ENCODE assay signal across 10 mouse cellular contexts in the genomic region with DNA sequence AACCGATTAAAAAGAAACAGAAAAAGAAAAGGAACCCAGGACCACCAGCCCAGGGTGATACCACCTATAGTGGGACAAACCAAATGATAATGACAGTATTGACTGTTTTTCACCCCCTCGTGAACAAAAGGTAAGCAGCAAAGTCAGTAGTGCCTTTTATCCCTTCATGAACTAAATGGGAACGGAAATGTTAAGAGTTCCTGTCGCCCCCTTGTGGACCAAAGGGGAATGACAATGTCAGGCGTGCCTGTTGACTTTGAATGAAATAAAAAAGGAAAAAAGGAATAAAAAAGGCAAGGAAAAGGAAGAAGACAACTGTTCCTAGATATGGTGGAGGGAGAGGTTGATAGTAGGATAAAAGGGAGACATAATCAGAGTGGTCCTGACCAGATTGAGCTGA. TPM values are rescaled to one million over a fixed set of nuclear protein-coding genes. Genes with fewer than 3 reads are reported as not detected.
DNase-seq lines count a peak whose midpoint lies in the region; TF ChIP-seq lines count a peak whose summit lies in the region.
"Had no signal": no experiment of that assay in that cellular context is flagged by ENCODE, and none has a peak within 500 bp of the region (broad histone marks: within the 10 kb centered on the region; RNA-seq: fewer than 3 reads in every experiment).

No protein-coding gene starts in this region.

- TF ChIP-seq POLR2A in cortical plate, adult 2 months (IDR thresholded peaks at IDR 0.05; ENCODE audit: extremely low read depth, insufficient read depth, low read length) = no peak

- intact Hi-C loops in heart, postnatal 14 days (cut with DNase I) = no loop called here

- no peak overlapping the region for H3K27ac ChIP-seq in cortical plate, adult 2 months (ENCODE audit: insufficient read depth, low read length)
- H3K27ac ChIP-seq in limb, embryonic 10.5 days = no peak overlapping the region

- peak; percentile 32 for TF ChIP-seq CTCF in cortical plate, adult 2 months (IDR thresholded peaks at IDR 0.05; ENCODE audit: extremely low read depth, insufficient read depth, low read length)

- H3K4me1 ChIP-seq in cortical plate, adult 2 months (ENCODE audit: control insufficient read depth, insufficient read depth, low read length) = no peaks in the 10 kb centered on the region
- H3K4me1 ChIP-seq in limb, embryonic 10.5 days = no peaks in the 10 kb centered on the region

- DNase-seq in heart, postnatal 14 days = peak; percentile 15 to 55
- DNase-seq in heart, adult 9 months (ENCODE audit: low spot score in 2 of 2) = no peak
- DNase-seq in right cerebral cortex, postnatal 10 days (ENCODE audit: low spot score in 2 of 2) = peak; percentile 19 to 28
- no peak for DNase-seq in right cerebral cortex, adult 18-20 months
- peak; percentile 54 for DNase-seq in limb, embryonic 10.5 days (ENCODE audit: low spot score)
- no peak for DNase-seq in thymus, postnatal 36 days
- DNase-seq in urinary bladder, adult 2 months (ENCODE audit: low spot score) = no peak

- no peaks in the 10 kb centered on the region for H3K36me3 ChIP-seq in limb, embryonic 10.5 days

- H3K9me3 ChIP-seq in limb, embryonic 10.5 days (replicated peaks) = no peaks in the 10 kb centered on the region

- no peak overlapping the region for H3K4me3 ChIP-seq in cortical plate, adult 2 months (ENCODE audit: insufficient read depth, low read length)
- H3K4me3 ChIP-seq in limb, embryonic 10.5 days = no peak overlapping the region

- no peaks in the 10 kb centered on the region for H3K27me3 ChIP-seq in limb, embryonic 10.5 days (ENCODE audit: low read depth, poor library complexity, severe bottlenecking)

- WGBS in limb, embryonic 10.5 days = 27% methylated on average over 5 of the region's 5 CpGs

RNA-seq across cellular contexts. Expression of a gene that starts 6.5 kb away (rescaled TPM):
- 1 to 10 TPM; 1.7 to 3.7 TPM for total RNA-seq in heart, postnatal 14 days (2021)
- not detected in 2 replicates for polyA plus RNA-seq in cortical plate, adult 2 months (2012; rRNA removed)
- 1.8 and 2.3 TPM in 2 replicates for polyA plus RNA-seq in limb, embryonic 10.5 days (2016; fragmentation: Nextera tagmentation; extraction: Ambion mirVana)
- polyA plus RNA-seq in urinary bladder, adult 2 months (2012; rRNA removed) = 8.6 and 9.8 TPM in 2 replicates

RNA-seq across cellular contexts. Expression of a gene that starts 15.5 kb away (rescaled TPM):
- total RNA-seq in heart, postnatal 14 days (2021) = not detected
- 0.09 TPM in 1 of 2 replicates, not detected in the other for polyA plus RNA-seq in cortical plate, adult 2 months (2012; rRNA removed)
- polyA plus RNA-seq in limb, embryonic 10.5 days (2016; fragmentation: Nextera tagmentation; extraction: Ambion mirVana) = not detected in 2 replicates
- polyA plus RNA-seq in urinary bladder, adult 2 months (2012; rRNA removed) = 0.06 TPM in 1 of 2 replicates, not detected in the other
- polyA plus RNA-seq: gonadal fat pad, adult 2 months; lung, embryonic 16.5 days had no signal

RNA-seq across cellular contexts. Expression of a gene that starts 20.3 kb away (rescaled TPM):
- total RNA-seq in heart, postnatal 14 days (2021) = not detected
- polyA plus RNA-seq in cortical plate, adult 2 months (2012; rRNA removed) = not detected in 2 replicates
- not detected in 2 replicates for polyA plus RNA-seq in limb, embryonic 10.5 days (2016; fragmentation: Nextera tagmentation; extraction: Ambion mirVana)
- 0.19 and 0.67 TPM in 2 replicates for polyA plus RNA-seq in urinary bladder, adult 2 months (2012; rRNA removed)
- polyA plus RNA-seq: gonadal fat pad, adult 2 months; lung, embryonic 16.5 days had no signal

Comparison
In these comparisons a context has a peak if more than half of its experiments do, and no peak if none do; other contexts are left out.
1. DNase-seq: peak in heart, postnatal 14 days (2 of 2), right cerebral cortex, postnatal 10 days (2 of 2) and limb, embryonic 10.5 days (single experiment); none in heart, adult 9 months (0 of 2), right cerebral cortex, adult 18-20 months (single experiment), thymus, postnatal 36 days (0 of 2) and urinary bladder, adult 2 months (single experiment).